8 mouse cellular contexts compared by ENCODE assay signal in genomic region chr7:102564999-102565997, GRCm38 (mm10). TPM values are rescaled to one million over a fixed set of nuclear protein-coding genes. Genes with fewer than 3 reads are reported as not detected.
A peak's percentile ranks its signal among the peaks of the same experiment; 100 is the strongest.
DNase-seq lines count a peak whose midpoint lies in the region; ATAC-seq and TF ChIP-seq lines count a peak whose summit lies in the region.

Gene Trim21 (minus strand): TSS chr7:102565486.

- no peaks in the 10 kb centered on the region for H3K27me3 ChIP-seq in ES-Bruce4 (ENCODE audit: control insufficient read depth, insufficient read depth, low read length, poor library complexity, severe bottlenecking)
- no peaks in the 10 kb centered on the region for H3K27me3 ChIP-seq in forebrain, embryonic 12.5 days
- H3K27me3 ChIP-seq in heart, postnatal 0 days (ENCODE audit: control insufficient read depth, insufficient read depth, low read length): no peaks in the 10 kb centered on the region
- H3K27me3 ChIP-seq in liver, embryonic 15.5 days: no peaks in the 10 kb centered on the region
- no peaks in the 10 kb centered on the region for H3K27me3 ChIP-seq in neural tube, embryonic 11.5 days (ENCODE audit: control insufficient read depth, insufficient read depth, low read length)
- no peaks in the 10 kb centered on the region for H3K27me3 ChIP-seq in stomach, postnatal 0 days (ENCODE audit: control insufficient read depth, insufficient read depth, low read length)

- TF ChIP-seq POLR2A in ES-Bruce4 (IDR thresholded peaks at IDR 0.05; ENCODE audit: insufficient read depth, low read length): no peak

- H3K4me3 ChIP-seq in ES-Bruce4 (ENCODE audit: low read depth, low read length): peak within 1 kb of the TSS; percentile 45
- H3K4me3 ChIP-seq in forebrain, embryonic 12.5 days (replicated peaks): peak within 1 kb of the TSS; percentile 32
- H3K4me3 ChIP-seq in heart, postnatal 0 days (ENCODE audit: low read depth, low read length): peak within 1 kb of the TSS; percentile 64
- H3K4me3 ChIP-seq in liver, embryonic 15.5 days (replicated peaks): peak within 1 kb of the TSS; percentile 75
- H3K4me3 ChIP-seq in neural tube, embryonic 11.5 days (ENCODE audit: low read depth, low read length): peak within 1 kb of the TSS; percentile 26
- H3K4me3 ChIP-seq in stomach, postnatal 0 days (ENCODE audit: low read depth, low read length): peak within 1 kb of the TSS; percentile 54

- H3K27ac ChIP-seq in ES-Bruce4 (ENCODE audit: insufficient read depth, low read length): no peak within 1 kb of the TSS
- no peak within 1 kb of the TSS for H3K27ac ChIP-seq in forebrain, embryonic 12.5 days
- peak within 1 kb of the TSS; percentile 63 for H3K27ac ChIP-seq in heart, postnatal 0 days (ENCODE audit: low read depth)
- peak within 1 kb of the TSS; percentile 65 for H3K27ac ChIP-seq in liver, embryonic 15.5 days (replicated peaks)
- H3K27ac ChIP-seq in neural tube, embryonic 11.5 days (ENCODE audit: low read depth, low read length): no peak within 1 kb of the TSS
- peak within 1 kb of the TSS; percentile 20 for H3K27ac ChIP-seq in stomach, postnatal 0 days (replicated peaks)

- H3K4me2 ChIP-seq in forebrain, embryonic 12.5 days: peak within 1 kb of the TSS; percentile 42
- peak within 1 kb of the TSS; percentile 70 for H3K4me2 ChIP-seq in heart, postnatal 0 days (ENCODE audit: low read depth, low read length)
- H3K4me2 ChIP-seq in liver, embryonic 15.5 days: peak within 1 kb of the TSS; percentile 83
- H3K4me2 ChIP-seq in neural tube, embryonic 11.5 days (ENCODE audit: low read depth): peak within 1 kb of the TSS; percentile 39
- H3K4me2 ChIP-seq in stomach, postnatal 0 days (replicated peaks; ENCODE audit: low read depth): peak within 1 kb of the TSS; percentile 79

- peak; percentile 87 for DNase-seq in c-Kit-positive CD71-positive TER-119-positive erythroid progenitor cells, embryonic 14.5 days (ENCODE audit: low spot score)
- peak; percentile 94 for DNase-seq in heart, postnatal 0 days (ENCODE audit: low spot score)
- peak; percentile 95 to 96 for DNase-seq in kidney, postnatal 36 days
- DNase-seq in neural tube, embryonic 11.5 days (ENCODE audit: low spot score): peak; percentile 36
- peak; percentile 89 for DNase-seq in stomach, postnatal 0 days (ENCODE audit: low spot score)

- no peak for TF ChIP-seq EP300 in ES-Bruce4 (IDR thresholded peaks at IDR 0.05; ENCODE audit: insufficient read depth, low read depth, low read length)
- TF ChIP-seq EP300 in heart, postnatal 0 days (IDR thresholded peaks at IDR 0.05; ENCODE audit: low read depth): no peak
- no peak for TF ChIP-seq EP300 in stomach, postnatal 0 days (optimal IDR thresholded peaks at IDR 0.05)

- H3K9ac ChIP-seq in ES-Bruce4 (ENCODE audit: low read depth, poor library complexity, severe bottlenecking): no peak within 1 kb of the TSS
- no peak within 1 kb of the TSS for H3K9ac ChIP-seq in forebrain, embryonic 12.5 days
- peak within 1 kb of the TSS; percentile 69 for H3K9ac ChIP-seq in heart, postnatal 0 days (replicated peaks; ENCODE audit: low read depth, low read length)
- H3K9ac ChIP-seq in liver, embryonic 15.5 days: peak within 1 kb of the TSS; percentile 64
- H3K9ac ChIP-seq in neural tube, embryonic 11.5 days (ENCODE audit: low read length): peak within 1 kb of the TSS; percentile 52
- peak within 1 kb of the TSS; percentile 69 for H3K9ac ChIP-seq in stomach, postnatal 0 days (ENCODE audit: low read length)

- H3K4me1 ChIP-seq in ES-Bruce4 (ENCODE audit: control insufficient read depth, insufficient read depth, low read length): no peaks in the 10 kb centered on the region
- H3K4me1 ChIP-seq in forebrain, embryonic 12.5 days: peaks cover 6% of the 10 kb centered on the region; the same call in 1 of the 2 replicates
- H3K4me1 ChIP-seq in heart, postnatal 0 days (ENCODE audit: control insufficient read depth, insufficient read depth): peaks cover 6% of the 10 kb centered on the region
- H3K4me1 ChIP-seq in liver, embryonic 15.5 days (replicated peaks): peaks cover 19% of the 10 kb centered on the region
- 0 out of 2 replicates have a peak, but pooled peaks cover 3% of the 10 kb centered on the region for H3K4me1 ChIP-seq in neural tube, embryonic 11.5 days (ENCODE audit: control insufficient read depth, insufficient read depth, low read length)
- H3K4me1 ChIP-seq in stomach, postnatal 0 days (replicated peaks; ENCODE audit: control insufficient read depth, insufficient read depth): no peaks in the 10 kb centered on the region

- no peaks in the 10 kb centered on the region for H3K9me3 ChIP-seq in ES-Bruce4 (replicated peaks; ENCODE audit: control insufficient read depth, insufficient read depth, low read length, poor library complexity, severe bottlenecking)
- H3K9me3 ChIP-seq in forebrain, embryonic 12.5 days: no peaks in the 10 kb centered on the region
- H3K9me3 ChIP-seq in heart, postnatal 0 days (replicated peaks; ENCODE audit: control insufficient read depth, low read length): no peaks in the 10 kb centered on the region
- H3K9me3 ChIP-seq in liver, embryonic 15.5 days (replicated peaks): no peaks in the 10 kb centered on the region
- H3K9me3 ChIP-seq in neural tube, embryonic 11.5 days (ENCODE audit: control insufficient read depth, low read length): no peaks in the 10 kb centered on the region
- H3K9me3 ChIP-seq in stomach, postnatal 0 days (ENCODE audit: control insufficient read depth, low read length): no peaks in the 10 kb centered on the region

- no peak; the same call in 1 of the 2 replicates for ATAC-seq in forebrain, embryonic 12.5 days (ENCODE audit: low FRiP score)
- ATAC-seq in heart, postnatal 0 days (ENCODE audit: insufficient read depth, low read depth): peak; percentile 98
- peak; percentile 99 for ATAC-seq in liver, embryonic 15.5 days (ENCODE audit: insufficient read depth)
- ATAC-seq in neural tube, embryonic 11.5 days (ENCODE audit: insufficient read depth, low FRiP score, low TSS enrichment): peak; percentile 73
- peak; percentile 100 for ATAC-seq in stomach, postnatal 0 days (ENCODE audit: low FRiP score, low TSS enrichment)

- H3K36me3 ChIP-seq in ES-Bruce4 (ENCODE audit: control insufficient read depth, insufficient read depth, low read length, poor library complexity, severe bottlenecking): no peaks in the 10 kb centered on the region
- no peaks in the 10 kb centered on the region for H3K36me3 ChIP-seq in forebrain, embryonic 12.5 days (replicated peaks)
- peaks cover 19% of the 10 kb centered on the region; the same call in 1 of the 2 replicates for H3K36me3 ChIP-seq in heart, postnatal 0 days (replicated peaks; ENCODE audit: control insufficient read depth, insufficient read depth, low read length)
- peaks cover 24% of the 10 kb centered on the region for H3K36me3 ChIP-seq in liver, embryonic 15.5 days (replicated peaks)
- H3K36me3 ChIP-seq in neural tube, embryonic 11.5 days (ENCODE audit: control insufficient read depth, insufficient read depth, low read length): no peaks in the 10 kb centered on the region
- 0 out of 2 replicates have a peak, but pooled peaks cover 2% of the 10 kb centered on the region for H3K36me3 ChIP-seq in stomach, postnatal 0 days (ENCODE audit: control insufficient read depth, insufficient read depth, low read length)

- TF ChIP-seq CTCF in ES-Bruce4 (IDR thresholded peaks at IDR 0.05; ENCODE audit: low read depth, low read length): no peak
- TF ChIP-seq CTCF in heart, postnatal 0 days (IDR thresholded peaks at IDR 0.05; ENCODE audit: low read depth): no peak
- no peak for TF ChIP-seq CTCF in stomach, postnatal 0 days (IDR thresholded peaks at IDR 0.05; ENCODE audit: low read depth)

- WGBS in forebrain, embryonic 12.5 days: 28% methylated on average over 10 of the region's 10 CpGs
- 13% methylated on average over 10 of the region's 10 CpGs for WGBS in heart, postnatal 0 days
- WGBS in liver, embryonic 15.5 days (ENCODE audit: insufficient replicate concordance): 6% methylated on average over 10 of the region's 10 CpGs
- 21% methylated on average over 10 of the region's 10 CpGs for WGBS in neural tube, embryonic 11.5 days
- WGBS in stomach, postnatal 0 days: 14% methylated on average over 10 of the region's 10 CpGs

RNA-seq across cellular contexts. Expression of gene Trim21, which starts in this region (rescaled TPM):
- polyA plus RNA-seq in ES-Bruce4 (2011; ENCODE audit: insufficient read depth, insufficient read length, low read depth, missing spikeins): 8.6 and 9.9 TPM in 2 replicates
- 0.14 and 0.21 TPM in 2 replicates for polyA plus RNA-seq in forebrain, embryonic 12.5 days (2016; fragmentation: Nextera tagmentation; extraction: Ambion mirVana)
- 4.0 and 5.6 TPM in 2 replicates for total RNA-seq in heart, postnatal 0 days (2014; rRNA removed; ENCODE audit: low replicate concordance)
- polyA plus RNA-seq in heart, postnatal 0 days (2015; fragmentation: Nextera tagmentation; extraction: Ambion mirVana): 0.22 and 0.32 TPM in 2 replicates
- 0.44 and 0.62 TPM in 2 replicates for polyA plus RNA-seq in liver, embryonic 15.5 days (2015; fragmentation: Nextera tagmentation; extraction: Ambion mirVana)
- polyA plus RNA-seq in neural tube, embryonic 11.5 days (2014; fragmentation: Nextera tagmentation; extraction: Ambion mirVana): 0.13 and 0.14 TPM in 2 replicates
- 0.63 and 0.68 TPM in 2 replicates for polyA plus RNA-seq in stomach, postnatal 0 days (2015; fragmentation: Nextera tagmentation; extraction: Ambion mirVana)

Comparison
In these comparisons a context has a peak if more than half of its experiments do, and no peak if none do; other contexts are left out.
1. Peak in ATAC-seq, H3K4me3 ChIP-seq, H3K27ac ChIP-seq, H3K9ac ChIP-seq and H3K4me2 ChIP-seq in liver, embryonic 15.5 days; RNA of the gene not detected or under 1 TPM.
2. Peak in DNase-seq, ATAC-seq, H3K4me3 ChIP-seq, H3K9ac ChIP-seq and H3K4me2 ChIP-seq in neural tube, embryonic 11.5 days; RNA of the gene not detected or under 1 TPM.
3. Peak in DNase-seq, ATAC-seq, H3K4me3 ChIP-seq, H3K27ac ChIP-seq, H3K9ac ChIP-seq and H3K4me2 ChIP-seq in stomach, postnatal 0 days; RNA of the gene not detected or under 1 TPM.
4. DNase-seq: peak in every context shown above with its lines; median percentile 96 in kidney, postnatal 36 days; 94 in heart, postnatal 0 days; 89 in stomach, postnatal 0 days; 87 in c-Kit-positive CD71-positive TER-119-positive erythroid progenitor cells, embryonic 14.5 days; 36 in neural tube, embryonic 11.5 days.